Mouse (Mus musculus) monocyte, adult 5-6 weeks (primary cell): ENCODE data around the gene Prr11. TPM values are rescaled to one million over a fixed set of nuclear protein-coding genes. Genes with fewer than 3 reads are reported as not detected.
A peak's percentile ranks its signal among the peaks of the same experiment; 100 is the strongest.

Experiments used
- ATAC-seq: fragments of 153-309, 156-312 bp; replicated peaks from 2 replicates; pipeline ENCODE4 v1.8.0; 2017; ENCODE audit warnings: mild to moderate bottlenecking; ENCODE audit not compliant: low TSS enrichment, insufficient number of reproducible peaks, severe bottlenecking, poor library complexity, low FRiP score
- total RNA-seq: library from RNA; stranded (forward); fragments of 200-1000, 200-491, 200-594 nt; gene quantifications from 3 replicates; pipeline ENCODE4 v1.2.3, GENCODE M21; 2017

Prr11 gene
- total RNA-seq, result 0.29 to 0.64 TPM in 2 of 3 replicates, not detected in the other

DNA sequence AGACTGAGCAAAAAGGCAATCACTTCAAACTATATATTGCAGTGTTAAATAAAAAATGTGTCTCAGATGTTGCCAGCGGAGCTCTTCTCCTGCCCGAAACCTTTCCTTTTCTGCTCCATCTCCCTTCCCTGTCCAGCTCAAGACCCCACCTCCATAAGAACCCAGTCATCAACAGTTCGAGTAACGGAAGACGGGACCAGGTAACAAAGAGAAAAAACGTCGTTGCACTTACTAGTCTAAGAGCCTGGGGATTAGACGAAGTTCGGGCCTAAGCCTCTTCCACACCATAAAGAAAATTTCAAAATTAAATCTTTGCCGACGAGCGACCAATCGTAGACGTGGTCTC, at the start of gene Prr11:
Gene Prr11, minus strand, starts transcription at position 300 of the 346 bp plus-strand sequence.
- no peak for ATAC-seq

DNA sequence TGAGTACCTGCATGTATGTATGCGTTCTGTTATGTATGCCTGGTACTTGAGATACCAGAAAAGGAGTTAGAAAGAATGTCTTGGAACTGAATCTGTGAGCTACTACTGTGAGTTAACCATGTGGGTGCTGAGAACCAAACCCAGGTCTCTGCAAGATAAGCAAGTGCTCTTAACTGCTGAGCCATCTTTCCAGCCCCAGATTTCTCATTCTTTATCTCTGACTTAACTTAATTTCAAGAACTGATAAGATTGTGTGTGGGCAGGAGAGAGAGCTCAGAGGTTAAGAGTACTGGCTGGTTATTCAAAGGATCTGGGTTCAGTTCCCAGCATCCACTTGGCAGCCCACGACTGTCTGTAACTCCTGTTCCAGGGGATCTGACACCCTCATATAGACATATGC, 49.5 kb upstream of the Prr11 start:
- ATAC-seq, result no peak

GRCm38 (mm10) chr11:87136233-87136632, 27.7 kb upstream of the Prr11 start:
- ATAC-seq, result no peak

- ATAC-seq, result peak; percentile 88
Measured at GRCm38 (mm10) chr11:87126824-87127816, 18.6 kb upstream of the Prr11 start, which contains the start of gene Trim37. Gene Trim37, plus strand, starts transcription at chr11:87127077.

DNA sequence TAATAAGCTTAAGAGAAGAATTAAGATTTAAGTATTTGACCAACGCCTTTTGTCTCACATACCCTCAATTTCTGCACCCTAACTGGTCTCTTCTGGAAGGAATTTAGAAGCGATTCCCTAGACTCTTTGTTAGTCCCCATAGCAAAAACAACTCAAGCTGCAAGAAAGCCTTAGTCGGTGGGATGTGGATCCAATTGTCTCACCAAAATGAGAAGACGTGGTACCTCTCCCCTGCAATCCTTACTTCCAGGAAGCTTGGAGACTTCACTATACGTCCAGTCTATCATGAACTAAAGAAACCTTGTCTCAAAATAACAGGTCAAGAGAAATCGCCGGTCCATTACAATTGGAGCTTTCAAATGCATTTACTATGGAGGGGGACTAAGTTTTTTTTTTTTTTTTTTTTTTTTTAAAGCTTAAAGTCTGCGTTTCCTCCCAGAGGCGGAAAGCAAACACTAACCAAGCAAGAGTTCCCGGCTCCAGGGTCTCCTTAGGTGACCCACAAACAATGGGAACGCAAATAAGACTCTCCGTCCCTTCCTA, 17.8 kb upstream of the Prr11 start:
- ATAC-seq, result no peak

- ATAC-seq, result no peak
Measured at GRCm38 (mm10) chr11:87125562-87125961, 17.1 kb upstream of the Prr11 start.

DNA sequence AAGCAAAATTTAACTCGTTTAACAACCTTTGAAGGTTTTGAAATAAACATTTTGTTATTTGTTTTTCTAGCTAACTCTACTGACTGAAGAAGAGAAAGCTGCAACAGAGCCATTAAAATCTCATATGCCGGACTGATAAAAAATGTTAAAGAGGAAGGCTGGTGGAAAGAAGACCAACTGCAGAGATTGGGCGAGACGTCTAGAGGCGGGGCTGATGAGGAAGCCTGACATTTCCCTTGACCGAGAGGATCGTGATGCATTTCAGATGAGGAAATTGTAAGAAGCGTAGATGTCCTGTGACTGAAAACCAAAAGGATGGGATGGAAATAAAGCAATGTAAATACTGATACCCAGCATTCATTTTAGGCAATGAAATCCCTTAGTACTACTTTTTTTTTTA, 13.4 kb upstream of the Prr11 start:
- ATAC-seq, result peak; percentile 59; the same call in 1 of the 2 replicates

GRCm38 (mm10) chr11:87110172-87110909, 1.8 kb upstream of the Prr11 start:
- ATAC-seq, result no peak

- ATAC-seq, result peak; percentile 0; the same call in 1 of the 2 replicates
Measured at GRCm38 (mm10) chr11:87109519-87110171, 1.1 kb upstream of the Prr11 start.

DNA sequence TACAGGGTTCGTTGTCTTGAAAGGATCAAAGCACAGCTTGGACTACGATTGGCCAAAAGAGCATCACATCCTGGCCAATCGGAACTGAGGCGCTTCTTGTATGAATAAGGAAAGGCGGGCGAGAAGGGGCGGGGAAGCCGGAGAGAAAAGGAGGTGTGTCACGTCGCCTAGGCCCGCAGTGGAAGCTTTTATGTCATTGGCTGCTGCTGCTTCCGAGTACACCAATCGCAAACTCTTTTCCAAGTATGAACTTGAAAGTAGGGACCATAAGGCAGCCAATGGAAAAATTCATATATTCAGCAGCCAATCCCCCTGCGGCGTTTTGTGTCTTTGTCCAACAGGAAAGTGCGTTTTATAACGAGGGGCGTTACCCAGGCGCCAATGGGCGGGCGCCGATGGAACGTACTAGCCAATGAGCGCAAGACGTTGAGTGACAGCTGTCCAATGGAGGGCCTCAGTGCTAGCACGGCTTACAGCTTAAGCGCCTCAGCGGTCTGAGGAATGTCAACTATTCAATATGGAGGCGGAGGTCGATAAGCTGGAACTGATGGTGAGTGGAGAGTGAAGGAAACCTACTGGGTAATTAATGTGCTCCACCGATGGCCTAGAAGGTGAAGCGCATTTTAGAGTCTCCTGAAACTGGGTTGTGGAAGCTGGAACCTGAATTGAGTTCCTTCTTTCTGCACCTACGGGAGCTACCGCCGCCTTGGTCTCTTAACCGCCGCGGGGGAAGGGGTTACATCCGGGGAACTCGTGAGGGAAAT, 429 bp upstream of the Prr11 start, which contains the start of gene Ska2:
Gene Ska2, plus strand, starts transcription at position 480 of the 764 bp plus-strand sequence.
- ATAC-seq, result peak; percentile 97

- ATAC-seq, result no peak
Measured at GRCm38 (mm10) chr11:87087142-87087541, 21.4 kb downstream of the Prr11 start.

DNA sequence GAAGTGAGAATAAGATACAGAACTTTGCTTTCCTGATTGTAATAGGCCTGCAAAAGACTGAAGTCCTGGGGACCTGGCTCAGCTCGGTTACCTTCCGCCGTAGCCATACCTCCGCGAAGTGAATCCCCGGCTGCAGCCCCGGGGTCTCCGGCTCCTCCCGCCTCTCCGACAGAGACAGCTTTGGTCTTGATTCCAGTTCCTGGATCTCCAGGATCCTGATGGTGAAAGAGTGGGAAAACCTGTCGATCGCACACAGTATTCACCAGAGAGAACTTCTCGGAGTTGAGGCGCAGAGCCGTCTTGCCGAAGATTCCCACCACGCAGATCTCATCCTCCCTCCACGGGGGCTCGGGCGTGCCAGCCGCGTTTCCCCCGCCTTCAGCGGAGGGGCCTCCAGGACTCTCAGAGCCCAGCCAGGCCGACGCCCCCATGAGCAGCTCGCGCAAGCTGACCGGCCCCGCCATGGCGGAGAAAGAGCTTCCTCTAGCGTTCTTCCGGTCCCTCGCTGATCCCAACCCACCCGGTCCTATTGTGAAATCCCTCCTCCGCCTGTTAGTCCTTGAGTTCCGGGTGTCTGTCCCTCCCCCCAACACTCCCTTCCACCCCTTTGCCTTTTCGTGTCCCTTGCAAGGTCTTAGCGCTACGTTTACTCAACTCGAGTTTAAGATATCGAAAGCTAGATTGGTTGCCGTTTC, 22.1 kb downstream of the Prr11 start, which contains the start of gene Smg8:
Gene Smg8, minus strand, starts transcription at position 485 of the 695 bp plus-strand sequence.
- ATAC-seq, result peak; percentile 96

DNA sequence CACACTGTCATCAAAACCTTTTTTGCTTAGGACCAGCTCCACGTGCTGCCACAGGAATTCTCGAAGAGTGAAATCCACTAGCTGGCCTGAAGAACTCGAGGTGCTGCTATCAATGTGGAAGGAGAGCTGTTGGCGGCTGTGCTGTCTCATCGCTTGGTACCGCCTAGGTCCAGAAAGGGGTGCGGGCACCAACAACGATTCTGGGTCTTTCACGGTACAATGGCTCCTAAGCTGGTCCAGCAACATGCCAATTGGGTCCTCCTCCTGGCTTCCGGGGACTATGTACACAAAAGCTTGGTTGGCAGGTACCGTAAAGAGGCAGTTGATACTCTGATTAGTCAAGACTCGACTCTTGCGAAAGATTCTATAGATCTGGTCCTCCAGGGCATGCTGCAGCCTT, 23.0 kb downstream of the Prr11 start:
- ATAC-seq, result no peak

GRCm38 (mm10) chr11:87083712-87084111, 24.8 kb downstream of the Prr11 start:
- ATAC-seq, result no peak

DNA sequence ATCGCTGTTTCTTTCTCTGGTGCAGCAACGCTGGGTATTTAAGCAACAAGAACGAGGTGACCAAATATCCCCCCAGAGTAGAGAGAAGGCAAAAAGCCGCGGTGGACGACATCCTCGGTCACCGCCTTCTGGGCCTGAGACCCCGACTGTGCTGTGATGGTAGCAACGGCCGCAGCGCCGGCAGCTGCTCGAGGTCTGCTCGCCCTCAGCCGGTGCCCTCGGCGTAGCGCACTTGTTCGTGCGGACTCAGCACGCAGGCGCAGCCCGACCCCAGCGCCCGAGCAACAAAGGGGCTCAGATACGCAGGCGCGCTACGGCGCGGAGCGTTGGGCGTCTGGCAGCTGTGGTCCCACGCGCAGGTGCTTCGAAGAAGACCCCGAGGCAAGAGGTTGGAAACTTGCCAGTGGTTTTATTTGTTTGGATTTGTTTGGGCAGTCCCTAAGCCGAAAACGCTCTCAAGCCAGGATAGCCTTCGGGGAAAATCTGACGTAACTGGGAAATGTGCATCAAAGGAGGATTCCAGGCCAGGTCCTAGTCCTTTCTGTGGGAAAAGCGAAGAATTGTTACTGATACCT, 34.6 kb downstream of the Prr11 start, which contains the start of gene Gdpd1:
Gene Gdpd1, minus strand, starts transcription at position 197 of the 575 bp plus-strand sequence.
- peak; percentile 71 for ATAC-seq

DNA sequence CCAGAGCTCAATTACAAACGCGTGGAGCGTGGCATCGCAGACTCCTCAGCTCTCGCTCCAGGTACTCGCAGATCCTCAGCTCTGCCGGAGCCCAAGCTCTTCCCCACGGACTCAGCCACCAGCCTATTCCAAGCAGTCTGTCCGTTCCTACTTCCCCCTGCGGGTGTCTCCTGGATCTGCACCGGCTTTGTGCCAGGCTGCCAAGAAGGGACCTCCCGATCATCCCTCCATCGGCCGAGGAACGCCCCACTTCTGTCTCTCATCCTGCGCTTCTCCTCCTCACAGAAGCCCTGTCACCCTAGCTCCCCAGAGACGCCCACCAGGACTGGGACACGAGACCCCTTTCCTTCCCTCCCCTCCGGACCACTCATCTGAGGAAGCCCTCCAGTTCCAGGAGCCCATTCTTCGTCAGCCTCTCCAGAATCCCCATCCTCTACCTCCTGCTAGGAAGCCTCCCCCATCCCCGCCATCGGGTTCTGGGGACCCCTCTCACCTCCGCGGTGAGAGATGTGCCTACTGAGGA, 35.1 kb downstream of the Prr11 start:
- ATAC-seq, result peak; percentile 47

DNA sequence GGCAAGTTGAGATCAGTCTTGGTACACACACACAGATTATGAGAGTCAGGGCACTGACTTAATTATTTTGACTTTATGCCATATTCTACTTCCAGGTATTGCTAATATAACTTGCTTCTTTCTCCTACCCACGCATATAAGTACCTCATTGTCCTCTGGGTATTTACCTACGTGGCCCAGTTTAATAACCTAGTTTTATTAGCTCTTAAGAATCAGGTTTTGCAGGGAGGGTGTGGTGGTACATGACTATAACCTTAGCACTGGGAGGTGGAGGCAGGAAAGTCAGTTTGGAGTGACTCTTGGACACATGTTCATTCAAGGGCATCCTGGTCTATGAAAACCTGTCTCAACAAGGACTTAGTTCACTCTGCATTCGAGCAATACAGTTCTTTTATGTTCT, 46.4 kb downstream of the Prr11 start:
- no peak for ATAC-seq
